Comparison of ENCODE assay signal across 15 mouse cellular contexts in genomic region chr5:98138545-98139296, GRCm38 (mm10). TPM values are rescaled to one million over a fixed set of nuclear protein-coding genes. Genes with fewer than 3 reads are reported as not detected.
DNase-seq lines count a peak whose midpoint lies in the region; ATAC-seq lines count a peak whose summit lies in the region.
"Had no signal": no experiment of that assay in that cellular context is flagged by ENCODE, and none has a peak within 500 bp of the region (broad histone marks: within the 10 kb centered on the region; RNA-seq: fewer than 3 reads in every experiment).

No protein-coding gene starts in this region.

- DNase-seq in hindbrain, embryonic 11.5 days (ENCODE audit: low spot score) = peak; percentile 1
- DNase-seq in hindbrain, embryonic 10.5 days (ENCODE audit: low spot score) = no peak
- peak; percentile 8 to 10 for DNase-seq in right cerebral cortex, adult 2 months (ENCODE audit: low spot score in 2 of 2)
- DNase-seq in right cerebral cortex, postnatal 14 days = no peak
- peak; percentile 40 for DNase-seq in layer of hippocampus, adult 9-11 months
- DNase-seq in urinary bladder, postnatal 4 days (ENCODE audit: low spot score in 2 of 2) = no peak
- no peak for DNase-seq in thymus, postnatal 4 days
- DNase-seq: adrenal gland, postnatal 25 days; heart, postnatal 10 days; lung, adult 18-20 months; thymus, postnatal 36 days had no signal

- WGBS in hindbrain, embryonic 11.5 days = 82% methylated on average over 14 of the region's 14 CpGs
- WGBS in hindbrain, embryonic 10.5 days = 80% methylated on average over 14 of the region's 14 CpGs

- no peak overlapping the region for H3K4me3 ChIP-seq in hindbrain, embryonic 11.5 days (ENCODE audit: low read depth, low read length)
- no peak overlapping the region for H3K4me3 ChIP-seq in hindbrain, embryonic 10.5 days
- H3K4me3 ChIP-seq: limb, embryonic 15.5 days; stomach, embryonic 15.5 days had no signal

- peak; percentile 19; the same call in 1 of the 2 replicates for ATAC-seq in hindbrain, embryonic 11.5 days (ENCODE audit: low FRiP score)

- H3K27me3 ChIP-seq in hindbrain, embryonic 11.5 days (ENCODE audit: control insufficient read depth, insufficient read depth, low read length) = no peaks in the 10 kb centered on the region
- no peaks in the 10 kb centered on the region for H3K27me3 ChIP-seq in hindbrain, embryonic 10.5 days (ENCODE audit: insufficient read depth, poor library complexity, severe bottlenecking)
- H3K27me3 ChIP-seq: limb, embryonic 15.5 days; stomach, embryonic 15.5 days had no signal

- H3K9me3 ChIP-seq in hindbrain, embryonic 11.5 days (ENCODE audit: control insufficient read depth, low read length) = no peaks in the 10 kb centered on the region
- no peaks in the 10 kb centered on the region for H3K9me3 ChIP-seq in hindbrain, embryonic 10.5 days
- H3K9me3 ChIP-seq: limb, embryonic 15.5 days; stomach, embryonic 15.5 days had no signal

- no peaks in the 10 kb centered on the region for H3K4me1 ChIP-seq in hindbrain, embryonic 11.5 days (replicated peaks; ENCODE audit: control insufficient read depth, insufficient read depth, low read length)
- peaks cover 8% of the 10 kb centered on the region for H3K4me1 ChIP-seq in hindbrain, embryonic 10.5 days (replicated peaks)
- H3K4me1 ChIP-seq: limb, embryonic 15.5 days; stomach, embryonic 15.5 days had no signal

- no peak overlapping the region for H3K4me2 ChIP-seq in hindbrain, embryonic 11.5 days (replicated peaks; ENCODE audit: low read depth, low read length)
- H3K4me2 ChIP-seq: limb, embryonic 15.5 days; stomach, embryonic 15.5 days had no signal

- H3K36me3 ChIP-seq in hindbrain, embryonic 11.5 days (ENCODE audit: control insufficient read depth, insufficient read depth, low read length) = no peaks in the 10 kb centered on the region
- no peaks in the 10 kb centered on the region for H3K36me3 ChIP-seq in hindbrain, embryonic 10.5 days
- H3K36me3 ChIP-seq: limb, embryonic 15.5 days; stomach, embryonic 15.5 days had no signal

- H3K27ac ChIP-seq in hindbrain, embryonic 11.5 days (ENCODE audit: low read depth, low read length) = no peak overlapping the region
- no peak overlapping the region for H3K27ac ChIP-seq in hindbrain, embryonic 10.5 days
- H3K27ac ChIP-seq: kidney, postnatal 0 days; limb, embryonic 15.5 days; macrophage; stomach, embryonic 15.5 days had no signal

- no peak overlapping the region for H3K9ac ChIP-seq in hindbrain, embryonic 11.5 days (ENCODE audit: low read depth, low read length)
- H3K9ac ChIP-seq: limb, embryonic 15.5 days; stomach, embryonic 15.5 days had no signal

RNA-seq across cellular contexts. Expression of gene Prdm8, which starts 28.3 kb away (rescaled TPM):
- polyA plus RNA-seq in hindbrain, embryonic 11.5 days (2014; fragmentation: Nextera tagmentation; extraction: Ambion mirVana) = 2.8 and 2.9 TPM in 2 replicates
- polyA plus RNA-seq in hindbrain, embryonic 10.5 days (2016; fragmentation: Nextera tagmentation; extraction: Ambion mirVana) = 0.45 and 0.92 TPM in 2 replicates
- polyA plus RNA-seq: macrophage had no signal

Comparison
In these comparisons a context has a peak if more than half of its experiments do, and no peak if none do; other contexts are left out.
1. DNase-seq: peak in hindbrain, embryonic 11.5 days (single experiment), right cerebral cortex, adult 2 months (2 of 2) and layer of hippocampus, adult 9-11 months (single experiment); none in hindbrain, embryonic 10.5 days (single experiment), right cerebral cortex, postnatal 14 days (single experiment), urinary bladder, postnatal 4 days (0 of 2) and thymus, postnatal 4 days (single experiment).